Mouse (Mus musculus) kidney, postnatal 10 days (tissue): ENCODE measurements at regions not wholly inside any gene's neighbourhood (a gene's known extent, or its start where the extent isn't known, plus 50 kb on each side); places are given as distances from the start of the nearest gene placed in this dataset.
A peak's percentile ranks its signal among the peaks of the same experiment; 100 is the strongest.

ENCODE experiments used
- DNase-seq: peaks from one replicate; pipeline ENCODE4 v3.0.0; 2021; ENCODE audit warnings: mixed read lengths

- DNase-seq: no peak
Observed at GRCm38 (mm10) chr13:101419457-101420025, 348.5 kb downstream of the Pik3r1 start.

DNA sequence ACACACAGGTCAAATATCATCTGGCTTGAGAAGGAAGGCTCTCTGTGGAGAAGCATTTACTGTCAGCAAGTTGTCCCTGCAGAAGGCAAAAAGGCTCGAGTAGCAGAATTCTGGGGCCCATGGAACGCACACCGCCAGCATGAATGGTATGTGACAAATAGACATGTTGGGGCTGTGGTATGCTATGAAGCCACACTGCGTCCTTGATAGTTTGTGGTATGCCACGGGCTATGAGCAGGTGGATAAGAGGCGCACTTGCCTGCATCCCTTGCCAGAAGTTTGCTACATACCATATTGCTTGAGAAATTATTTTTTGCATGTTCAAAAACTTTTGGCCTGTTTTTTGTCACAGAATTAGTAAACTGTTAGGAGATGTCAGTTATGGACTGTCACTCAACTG lies 349.7 kb downstream of the Pik3r1 start:
- no peak for DNase-seq

DNA sequence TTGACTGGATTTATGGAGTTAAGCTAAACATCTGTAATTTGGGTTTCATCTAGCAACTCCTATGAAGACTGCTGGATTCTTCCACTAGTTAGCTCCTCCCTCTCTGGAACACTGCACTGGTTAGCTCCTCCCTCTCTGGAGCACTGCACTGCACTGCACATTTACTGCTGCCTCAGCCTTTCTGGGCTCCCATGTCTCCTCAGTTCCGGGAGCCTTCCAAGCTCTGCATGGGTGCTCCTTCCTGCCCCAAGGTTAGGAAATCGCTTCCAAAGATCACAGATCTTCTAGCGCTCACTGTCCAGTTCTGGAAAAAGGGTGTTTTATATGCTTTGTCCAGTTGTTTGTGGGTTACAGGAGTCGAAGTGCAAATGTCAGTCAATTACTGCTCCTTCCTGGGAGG lies 359.1 kb downstream of the Pik3r1 start:
- no peak for DNase-seq

DNA sequence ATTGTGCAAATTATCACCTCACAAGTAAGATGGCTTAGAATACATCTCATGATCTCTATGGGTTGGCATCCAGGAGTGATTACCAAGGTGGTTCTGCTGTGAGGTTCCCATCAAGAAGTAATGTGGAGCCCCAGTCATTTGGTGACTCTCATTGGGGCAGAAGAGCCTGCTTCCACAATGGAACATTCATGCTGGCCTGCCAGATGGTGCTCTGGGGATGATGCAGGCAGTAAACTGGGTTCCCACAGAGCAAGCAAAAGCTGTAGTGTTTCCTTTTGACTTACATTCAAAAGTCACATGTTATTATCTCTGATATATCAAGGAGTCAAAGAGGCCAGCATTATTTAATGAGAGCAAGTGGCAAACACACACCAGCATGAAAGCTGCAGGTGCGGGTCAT lies 360.4 kb downstream of the Pik3r1 start:
- DNase-seq: no peak

GRCm38 (mm10) chr13:101373581-101374189 lies 394.3 kb downstream of the Pik3r1 start:
- no peak for DNase-seq

GRCm38 (mm10) chr13:101371906-101372305 lies 396.1 kb downstream of the Pik3r1 start:
- DNase-seq: no peak

DNA sequence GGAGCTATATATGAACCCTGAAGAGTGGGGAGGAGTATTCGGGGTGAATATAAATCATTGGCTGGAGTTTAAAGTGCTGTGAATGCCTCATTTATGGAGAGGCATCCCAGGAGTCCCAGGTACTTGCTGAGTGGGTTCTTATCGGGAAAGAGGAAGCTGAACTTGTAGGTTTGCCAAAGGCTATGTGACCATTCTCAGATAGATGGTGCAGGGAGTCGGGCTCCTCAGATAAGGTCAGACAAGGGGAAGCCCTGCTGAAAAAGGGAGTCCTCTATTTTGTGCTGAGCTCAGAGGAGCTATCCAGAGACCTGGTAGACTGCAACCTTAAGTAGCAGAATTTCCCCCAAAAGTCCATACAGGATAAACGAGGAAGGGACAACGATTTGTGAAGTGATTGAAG lies 399.8 kb downstream of the Pik3r1 start:
- DNase-seq: no peak

GRCm38 (mm10) chr13:101355363-101355762 lies 412.7 kb downstream of the Pik3r1 start:
- no peak for DNase-seq

DNA sequence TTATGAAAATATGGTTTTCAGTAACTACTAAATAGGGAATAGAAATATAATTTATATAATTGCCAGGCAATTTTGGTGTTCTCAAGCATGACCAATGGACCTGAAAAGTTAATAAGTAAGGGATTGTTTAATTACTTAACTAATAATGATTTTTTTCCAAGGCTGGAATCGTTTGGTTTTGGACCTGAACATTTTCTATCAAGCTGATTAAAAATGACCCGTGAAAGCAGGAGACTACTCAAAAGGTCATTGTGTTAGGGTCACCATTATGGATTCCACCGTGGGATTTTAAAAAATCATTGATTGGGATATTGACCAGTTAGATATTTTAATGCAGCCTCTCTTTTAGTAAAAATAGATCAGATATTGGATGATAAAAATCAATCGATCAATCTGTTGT lies 416.9 kb downstream of the Pik3r1 start:
- DNase-seq: no peak

- peak; percentile 52 for DNase-seq
Observed at GRCm38 (mm10) chr13:101349354-101349753, 418.7 kb downstream of the Pik3r1 start.

DNA sequence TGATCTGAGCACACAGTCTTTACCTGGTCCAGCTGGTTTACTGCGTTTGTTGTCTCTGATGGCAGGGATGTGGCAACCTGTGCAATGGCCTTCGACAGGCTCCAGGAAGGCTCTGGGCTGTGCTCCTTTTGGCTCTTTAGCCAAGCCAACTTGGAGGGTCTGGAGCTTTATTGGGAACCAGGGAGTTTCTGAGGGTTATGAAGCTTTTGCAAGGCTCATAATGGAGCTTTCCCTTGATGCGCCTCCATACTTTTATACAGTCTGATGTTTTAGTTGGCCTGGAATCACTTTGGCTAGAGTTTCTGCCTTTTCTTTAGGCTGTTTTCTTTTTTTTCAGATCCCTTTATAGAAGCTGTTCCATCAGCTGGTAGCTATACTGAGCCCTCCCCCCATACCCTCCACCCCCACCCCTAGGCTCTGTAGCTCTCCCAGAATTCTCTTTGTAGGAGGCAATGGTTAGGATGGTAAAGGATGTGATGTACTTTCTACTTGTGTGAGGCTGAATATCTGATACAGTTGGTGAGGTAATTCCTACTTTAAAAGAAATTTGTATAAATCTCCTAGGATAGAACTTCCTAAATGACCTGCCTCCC lies 429.6 kb downstream of the Pik3r1 start:
- no peak for DNase-seq

- no peak for DNase-seq
Observed at GRCm38 (mm10) chr13:101318621-101319020, 449.4 kb downstream of the Pik3r1 start.

GRCm38 (mm10) chr13:101316336-101316735 lies 451.7 kb downstream of the Pik3r1 start:
- no peak for DNase-seq

- peak; percentile 11 for DNase-seq
Observed at GRCm38 (mm10) chr13:101314040-101314439, 454.0 kb downstream of the Pik3r1 start.

GRCm38 (mm10) chr13:101311634-101312314 lies 456.2 kb downstream of the Pik3r1 start:
- peak; percentile 30 for DNase-seq

DNA sequence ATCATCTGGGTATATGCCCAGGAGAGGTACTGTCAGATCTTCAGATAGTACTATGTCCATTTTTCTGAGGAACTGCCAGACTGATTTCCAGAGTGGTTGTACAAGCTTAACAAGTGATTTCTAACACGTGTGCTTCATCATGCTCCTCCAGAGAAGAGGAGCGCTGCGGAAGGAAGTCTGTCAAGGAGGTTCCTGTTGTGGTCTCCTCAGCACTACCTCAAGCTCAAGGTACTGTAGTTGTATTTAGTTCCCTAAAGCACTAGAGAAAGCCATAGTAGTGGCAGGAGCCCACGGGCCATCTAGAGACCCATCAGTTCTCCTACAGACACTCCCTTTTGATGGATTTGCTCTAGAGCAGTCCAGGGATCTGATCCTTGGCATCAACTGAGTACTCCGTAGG lies 459.3 kb downstream of the Pik3r1 start:
- DNase-seq: no peak

DNA sequence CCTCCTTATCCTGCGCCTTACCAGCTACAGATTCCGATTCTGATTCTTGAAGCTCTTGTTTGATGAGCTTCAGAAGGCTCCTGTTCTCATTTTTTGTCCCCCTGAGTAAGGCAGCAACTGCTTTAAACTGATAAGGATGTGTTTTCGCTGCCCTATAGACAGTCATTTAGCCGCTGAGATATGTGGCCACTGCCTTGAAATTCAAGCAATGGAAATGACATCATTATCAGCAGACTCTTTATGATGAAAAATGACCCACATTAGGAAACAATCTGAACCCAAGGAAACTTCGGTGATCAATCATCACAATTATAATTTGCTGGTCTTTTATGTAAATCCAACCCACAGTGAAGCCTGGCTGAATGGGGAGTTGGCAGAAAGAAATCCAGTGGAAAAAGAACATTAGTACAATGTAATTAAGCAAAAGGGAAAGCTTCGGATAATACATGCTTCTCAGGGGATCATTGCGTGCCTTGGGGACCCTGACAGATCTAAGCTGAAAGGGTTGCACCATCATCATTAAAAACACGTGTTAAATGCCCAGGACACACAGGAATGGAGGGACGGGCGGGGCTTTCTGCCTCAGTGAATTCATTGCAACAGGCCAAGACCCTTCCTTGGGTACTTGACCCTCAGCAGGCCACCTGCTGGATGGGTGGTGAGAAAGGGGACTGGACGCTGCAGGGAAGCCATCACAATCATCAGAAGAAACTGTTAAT lies 462.2 kb downstream of the Pik3r1 start:
- DNase-seq: no peak

DNA sequence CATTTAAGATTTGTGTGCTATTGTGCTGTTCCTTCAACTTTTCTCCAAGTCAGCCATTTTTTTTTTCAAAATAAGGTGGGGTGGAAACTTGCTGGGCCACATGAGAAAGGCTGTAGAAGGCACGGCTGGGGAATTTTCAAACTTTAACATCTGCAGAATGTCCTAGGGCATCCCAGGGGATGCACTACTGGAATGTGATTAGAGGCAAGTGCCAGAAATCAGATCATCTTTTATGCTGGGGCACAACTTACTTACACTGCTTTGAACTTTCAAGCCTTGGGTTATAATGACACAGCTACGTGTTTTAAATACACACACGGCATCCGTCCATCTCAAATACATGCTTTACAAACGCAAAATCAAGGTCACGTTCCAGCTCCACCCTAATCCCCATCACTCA lies 463.0 kb downstream of the Pik3r1 start:
- DNase-seq: no peak

DNA sequence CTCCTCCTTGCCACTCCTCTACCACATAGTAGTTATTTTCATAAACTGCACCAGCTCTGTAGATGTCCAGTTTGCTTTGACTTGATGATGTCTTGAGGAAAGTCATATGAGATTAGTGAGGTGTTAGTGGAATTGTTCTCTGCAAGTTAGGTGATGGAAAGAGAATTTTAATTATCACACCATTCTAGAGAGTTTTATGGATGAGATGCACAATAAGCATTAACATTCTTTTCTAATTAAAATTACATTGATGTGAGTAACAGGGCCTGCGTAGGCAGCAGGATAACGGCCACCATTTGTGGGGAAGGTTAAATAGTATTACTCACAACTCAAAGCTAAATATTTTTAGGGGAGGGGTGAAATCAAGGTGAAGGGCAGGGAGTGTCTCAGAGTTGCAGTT lies 466.7 kb downstream of the Pik3r1 start:
- DNase-seq: no peak

DNA sequence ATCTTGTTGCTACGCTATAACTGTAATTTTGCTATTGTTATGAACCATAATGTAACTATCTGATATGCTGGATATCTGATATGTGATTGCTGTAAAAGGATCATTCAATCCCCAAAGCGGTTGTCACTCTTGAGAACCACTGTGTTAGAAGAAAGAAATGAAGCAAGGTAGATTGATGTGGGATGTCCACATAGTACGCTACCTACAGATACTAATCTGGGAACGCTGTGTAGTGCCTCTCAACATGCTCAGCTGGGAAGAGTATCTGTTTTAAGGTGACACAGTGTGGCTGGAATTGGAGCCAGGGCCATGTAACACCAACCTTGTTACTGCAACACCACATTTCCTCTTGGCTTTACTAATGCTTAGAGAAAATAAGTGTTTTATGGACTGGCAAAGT lies 456.2 kb upstream of the Slc30a5 start:
- no peak for DNase-seq

- no peak for DNase-seq
Observed at GRCm38 (mm10) chr13:101287131-101287530, 453.9 kb upstream of the Slc30a5 start.

DNA sequence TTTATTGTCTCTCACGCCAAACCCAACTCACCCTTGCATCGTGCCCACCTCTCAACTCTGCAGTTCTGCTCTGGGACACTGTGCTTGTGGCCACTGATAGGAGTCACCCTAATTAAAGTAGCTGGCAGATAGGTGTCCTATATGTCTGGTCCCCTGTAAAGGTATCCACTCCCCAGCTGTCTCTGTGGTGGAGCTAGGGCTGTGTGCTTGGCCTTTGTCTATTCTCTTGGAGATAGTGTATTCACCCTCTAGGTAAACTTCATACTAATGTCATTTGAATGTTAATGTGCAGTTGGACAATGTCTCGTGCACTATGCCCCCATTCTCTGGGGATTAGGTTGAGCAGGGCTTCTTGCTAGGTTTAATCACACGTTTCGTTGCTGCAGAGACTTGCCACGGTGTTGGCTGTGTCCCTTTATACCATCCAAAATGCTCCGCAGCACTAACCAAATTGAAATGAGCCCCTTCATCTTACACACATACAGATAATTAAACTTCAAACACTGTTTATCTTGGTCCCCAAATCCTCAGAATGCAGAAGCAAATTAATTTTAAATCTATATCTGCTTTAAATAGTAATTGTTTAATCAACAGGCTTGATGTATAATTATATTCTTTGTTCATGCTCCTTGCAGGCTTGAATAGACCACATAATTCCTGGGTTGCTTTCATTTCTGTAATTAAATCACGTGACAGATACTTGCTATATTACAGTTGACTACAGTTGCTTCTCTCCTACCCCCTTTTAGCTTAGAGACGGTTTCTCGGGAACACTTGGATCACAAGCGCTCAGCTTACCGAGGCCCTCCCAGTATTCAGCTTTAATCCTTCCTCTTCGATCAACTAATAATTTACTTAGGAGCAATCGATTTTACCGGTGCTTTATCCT lies 453.0 kb upstream of the Slc30a5 start:
- no peak for DNase-seq
